Mouse (Mus musculus): ENCODE measurements around the gene 1700123L14Rik.
"Not testable (repeated sequence)": the region's sequence is repeated elsewhere in the genome, so short reads cannot be mapped to it uniquely, and the experiment has no call there.

The 1700123L14Rik gene

GRCm38 (mm10) chr6:96165818-96166379, at the start of gene 1700123L14Rik:
Gene 1700123L14Rik (minus strand): TSS chr6:96166243.
- DNase-seq (ENCODE audit: low spot score), result no peak

GRCm38 (mm10) chr6:96205395-96205794, 39.4 kb upstream of the 1700123L14Rik start:
- DNase-seq (ENCODE audit: low spot score), result no peak

GRCm38 (mm10) chr6:96198991-96199390, 32.9 kb upstream of the 1700123L14Rik start:
- DNase-seq (ENCODE audit: low spot score), result not testable (repeated sequence)

- no peak for DNase-seq (ENCODE audit: low spot score)
Observed at GRCm38 (mm10) chr6:96186517-96186916, 20.5 kb upstream of the 1700123L14Rik start.

GRCm38 (mm10) chr6:96183392-96183791, 17.3 kb upstream of the 1700123L14Rik start:
- no peak for DNase-seq (ENCODE audit: low spot score)

GRCm38 (mm10) chr6:96178530-96178929, 12.5 kb upstream of the 1700123L14Rik start:
- DNase-seq (ENCODE audit: low spot score), result no peak

- DNase-seq (ENCODE audit: low spot score), result no peak
Observed at GRCm38 (mm10) chr6:96173681-96174080, 7.6 kb upstream of the 1700123L14Rik start.

- DNase-seq (ENCODE audit: low spot score), result no peak
Observed at GRCm38 (mm10) chr6:96167031-96167430, 988 bp upstream of the 1700123L14Rik start.

GRCm38 (mm10) chr6:96165403-96165802, 640 bp downstream of the 1700123L14Rik start:
- no peak for DNase-seq (ENCODE audit: low spot score)

- no peak for DNase-seq (ENCODE audit: low spot score)
Observed at GRCm38 (mm10) chr6:96143326-96143725, 22.7 kb downstream of the 1700123L14Rik start.

GRCm38 (mm10) chr6:96116534-96117272, 49.3 kb downstream of the 1700123L14Rik start:
- DNase-seq (ENCODE audit: low spot score), result no peak

GRCm38 (mm10) chr6:96116148-96116533, 49.9 kb downstream of the 1700123L14Rik start:
- DNase-seq (ENCODE audit: low spot score), result no peak

All from spleen, adult 12 weeks (tissue).